Mouse (Mus musculus): ENCODE measurements around the gene Gm6583.

DNA sequence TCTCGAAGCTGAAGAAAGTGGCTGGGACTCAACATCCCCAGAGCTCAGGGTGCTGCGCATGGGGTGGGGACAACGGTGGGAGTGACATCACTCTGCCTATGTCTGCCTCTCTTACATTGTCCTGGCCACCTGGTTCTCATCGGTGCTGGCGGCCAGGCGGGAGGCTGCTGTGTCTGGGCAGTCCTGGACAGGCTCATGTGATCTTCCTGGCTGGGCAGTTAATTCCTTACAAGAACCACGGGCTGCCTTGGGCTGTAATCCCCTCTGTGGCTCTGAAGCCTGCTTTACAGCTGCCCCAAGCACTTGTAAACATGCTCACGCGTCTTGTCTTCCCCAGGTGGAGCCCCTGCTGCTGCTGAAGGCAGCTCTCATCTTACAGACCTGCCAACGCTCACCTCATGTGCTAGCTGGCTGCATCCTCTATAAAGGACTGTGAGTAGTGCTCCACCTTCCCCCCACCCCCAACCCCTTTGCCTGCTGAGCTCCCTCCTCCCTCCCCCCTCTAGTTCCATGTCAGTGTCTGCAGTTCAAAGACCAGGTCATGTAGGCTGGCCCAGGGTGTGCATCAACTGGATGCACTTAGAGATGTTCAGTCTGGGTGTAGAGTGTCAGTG is 8.5 kb upstream of the Gm6583 start:
- no peak for TF ChIP-seq FLI1 (IDR thresholded peaks at IDR 0.05; ENCODE audit: low read length)
- no peak for TF ChIP-seq GATA1 (IDR thresholded peaks at IDR 0.05; ENCODE audit: borderline replicate concordance, low read length)

All from megakaryocyte, embryonic 14.5 days (primary cell).